Mouse (Mus musculus) G1E (cell line): ENCODE measurements around the gene Cdkal1.

ENCODE experiments used
- CTCF ChIP-seq: IDR thresholded peaks from 2 replicates; pipeline ENCODE4 v1.5.1; 2012; ENCODE audit warnings: low read depth, low read length, inconsistent platforms, mixed read lengths
- POLR2AphosphoS5 ChIP-seq: IDR thresholded peaks from 2 replicates; pipeline ENCODE4 v1.6.1; 2012; ENCODE audit warnings: low read depth, low read length, inconsistent platforms; ENCODE audit not compliant: insufficient replicate concordance

GRCm38 (mm10) chr13:29399908-29400307, 455.6 kb downstream of the Cdkal1 start:
- TF ChIP-seq CTCF (no peak), POLR2AphosphoS5 (no peak)
